30 mouse cellular contexts compared by ENCODE assay signal in the genomic region with DNA sequence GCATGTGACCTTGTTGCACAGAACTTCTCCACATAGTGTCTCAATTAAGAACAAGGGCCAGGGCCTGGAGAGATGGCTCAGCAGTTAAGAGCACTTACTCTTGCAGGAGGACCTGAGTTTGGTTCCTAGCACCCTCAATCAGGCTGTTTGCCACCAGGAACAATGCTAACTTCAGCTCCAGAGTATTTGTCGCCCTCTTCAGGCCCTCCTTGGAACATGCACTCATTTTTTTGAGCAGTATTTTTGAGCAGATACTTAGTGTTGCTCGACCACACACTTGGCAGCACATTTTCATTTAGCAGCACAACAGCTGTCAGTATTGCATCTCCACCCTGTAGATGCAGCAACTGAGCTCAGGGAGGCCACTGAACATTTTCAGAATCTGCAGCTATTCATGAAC.
DNase-seq lines count a peak whose midpoint lies in the region; ATAC-seq and TF ChIP-seq lines count a peak whose summit lies in the region.
"Had no signal": no experiment of that assay in that cellular context is flagged by ENCODE, and none has a peak within 500 bp of the region (broad histone marks: within the 10 kb centered on the region; RNA-seq: fewer than 3 reads in every experiment).

No protein-coding gene starts in this region.

- DNase-seq in forebrain, postnatal 0 days = no peak
- no peak for DNase-seq in forebrain, embryonic 14.5 days (ENCODE audit: low spot score)
- DNase-seq in layer of hippocampus, adult 2 months (ENCODE audit: low spot score in 2 of 2) = no peak
- DNase-seq in layer of hippocampus, postnatal 25 days (ENCODE audit: extremely low spot score in 1 of 2, low spot score in 1 of 2) = no peak
- DNase-seq in A20 (ENCODE audit: low read depth, low spot score) (peak; percentile 7), Patski (ENCODE audit: low read depth, low spot score) (no peak)
- DNase-seq in frontal cortex, postnatal 10 days (ENCODE audit: low spot score in 2 of 2) = no peak
- DNase-seq in retina, postnatal 1 day = no peak
- DNase-seq: adrenal gland, postnatal 14 days; cerebellum, adult 2 months; cerebellum, postnatal 25 days; heart, adult 2 months; heart, postnatal 4 days; kidney, adult 8-10 months; kidney, postnatal 25 days; left cerebral cortex, postnatal 4 days; lung, postnatal 4 days; midbrain, embryonic 14.5 days; right cerebral cortex, postnatal 25 days; spleen, adult 18-20 months; thymus, adult 18-20 months; thymus, postnatal 25 days had no signal

- peak; percentile 24; the same call in 1 of the 2 replicates for TF ChIP-seq CTCF in forebrain, postnatal 0 days (IDR thresholded peaks at IDR 0.05; ENCODE audit: low read depth)
- peak; percentile 51 for TF ChIP-seq CTCF in layer of hippocampus, adult 2 months (conservative IDR thresholded peaks at IDR 0.05)
- peak; percentile 57 for TF ChIP-seq CTCF in Patski (IDR thresholded peaks at IDR 0.05)

- no peak for ATAC-seq in forebrain, postnatal 0 days
- no peak for ATAC-seq in forebrain, embryonic 14.5 days
- ATAC-seq in Patski = no peak
- ATAC-seq: inflammation-experienced regulatory T-cells, adult 6 months had no signal

- no peaks in the 10 kb centered on the region for H3K27me3 ChIP-seq in forebrain, postnatal 0 days (ENCODE audit: insufficient read depth, low read length)
- H3K27me3 ChIP-seq in forebrain, embryonic 14.5 days (replicated peaks; ENCODE audit: control insufficient read depth, insufficient read depth, low read length) = no peaks in the 10 kb centered on the region
- no peaks in the 10 kb centered on the region for H3K27me3 ChIP-seq in Patski
- H3K27me3 ChIP-seq: embryonic facial prominence, embryonic 15.5 days; forebrain, embryonic 12.5 days; heart, embryonic 12.5 days; liver, embryonic 15.5 days; neural tube, embryonic 15.5 days had no signal

- CTCF ChIA-PET in Patski (lab: Charles Lee) = no interaction called here

- 58% methylated on average over 2 of the region's 2 CpGs for whole genome bisulfite sequencing in forebrain, postnatal 0 days
- WGBS in forebrain, embryonic 14.5 days = 67% methylated on average over 2 of the region's 2 CpGs

- no peak overlapping the region for H3K27ac ChIP-seq in forebrain, postnatal 0 days (ENCODE audit: low read depth, low read length)
- no peak overlapping the region for H3K27ac ChIP-seq in forebrain, embryonic 14.5 days (ENCODE audit: low read depth, low read length)
- no peak overlapping the region for H3K27ac ChIP-seq in layer of hippocampus, adult 2 months
- H3K27ac ChIP-seq: embryonic facial prominence, embryonic 10.5 days; embryonic facial prominence, embryonic 15.5 days; forebrain, embryonic 12.5 days; heart, adult 2 months; hindbrain, embryonic 14.5 days; liver, embryonic 15.5 days; neural tube, embryonic 15.5 days had no signal

- H3K4me2 ChIP-seq in forebrain, postnatal 0 days (ENCODE audit: low read depth) = no peak overlapping the region
- H3K4me2 ChIP-seq in forebrain, embryonic 14.5 days (ENCODE audit: low read length) = no peak overlapping the region
- H3K4me2 ChIP-seq: embryonic facial prominence, embryonic 15.5 days; forebrain, embryonic 12.5 days; heart, embryonic 12.5 days; hindbrain, embryonic 14.5 days; liver, embryonic 15.5 days; neural tube, embryonic 15.5 days had no signal

- in situ Hi-C loops in Patski (cut with MboI; ENCODE audit: low pct_unique_long_range_greater_than_20kb) = no loop called here

- no peak overlapping the region for H3K9ac ChIP-seq in forebrain, postnatal 0 days
- no peak overlapping the region for H3K9ac ChIP-seq in forebrain, embryonic 14.5 days (ENCODE audit: low read length)
- H3K9ac ChIP-seq: embryonic facial prominence, embryonic 15.5 days; forebrain, embryonic 12.5 days; heart, embryonic 12.5 days; hindbrain, embryonic 14.5 days; liver, embryonic 15.5 days; neural tube, embryonic 15.5 days had no signal

- H3K4me3 ChIP-seq in forebrain, postnatal 0 days (ENCODE audit: low read depth, low read length) = no peak overlapping the region
- no peak overlapping the region for H3K4me3 ChIP-seq in forebrain, embryonic 14.5 days (ENCODE audit: low read depth, low read length)
- H3K4me3 ChIP-seq in layer of hippocampus, adult 2 months = no peak overlapping the region
- H3K4me3 ChIP-seq: embryonic facial prominence, embryonic 10.5 days; embryonic facial prominence, embryonic 15.5 days; forebrain, embryonic 12.5 days; heart, adult 2 months; heart, embryonic 12.5 days; liver, embryonic 15.5 days; neural tube, embryonic 15.5 days had no signal

- POLR2A ChIA-PET in Patski (lab: Charles Lee) = no interaction called here

- no peaks in the 10 kb centered on the region for H3K36me3 ChIP-seq in forebrain, postnatal 0 days (ENCODE audit: insufficient read depth)
- H3K36me3 ChIP-seq in forebrain, embryonic 14.5 days (ENCODE audit: control insufficient read depth, insufficient read depth, low read length) = no peaks in the 10 kb centered on the region
- H3K36me3 ChIP-seq: embryonic facial prominence, embryonic 10.5 days; embryonic facial prominence, embryonic 15.5 days; forebrain, embryonic 12.5 days; heart, embryonic 12.5 days; liver, embryonic 15.5 days; neural tube, embryonic 15.5 days had no signal

- H3K4me1 ChIP-seq in forebrain, postnatal 0 days (ENCODE audit: insufficient read depth) = no peaks in the 10 kb centered on the region
- no peaks in the 10 kb centered on the region for H3K4me1 ChIP-seq in forebrain, embryonic 14.5 days (ENCODE audit: control insufficient read depth, insufficient read depth, low read length)
- H3K4me1 ChIP-seq: embryonic facial prominence, embryonic 10.5 days; embryonic facial prominence, embryonic 15.5 days; forebrain, embryonic 12.5 days; heart, embryonic 12.5 days; liver, embryonic 15.5 days; neural tube, embryonic 15.5 days had no signal

- H3K9me3 ChIP-seq in forebrain, postnatal 0 days (ENCODE audit: low read length) = no peaks in the 10 kb centered on the region
- no peaks in the 10 kb centered on the region for H3K9me3 ChIP-seq in forebrain, embryonic 14.5 days (replicated peaks; ENCODE audit: control insufficient read depth, low read length)
- H3K9me3 ChIP-seq: embryonic facial prominence, embryonic 10.5 days; embryonic facial prominence, embryonic 15.5 days; forebrain, embryonic 12.5 days; heart, embryonic 12.5 days; liver, embryonic 15.5 days; neural tube, embryonic 15.5 days had no signal
